Mouse (Mus musculus): ENCODE measurements at regions not wholly inside any gene's neighbourhood (a gene's known extent, or its start where the extent isn't known, plus 50 kb on each side); places are given as distances from the start of the nearest gene placed in this dataset.

GRCm38 (mm10) chr12:13066604-13067181 lies 125.0 kb upstream of the Mycn start:
- TF ChIP-seq CTCF (IDR thresholded peaks at IDR 0.05; ENCODE audit: insufficient read depth, low read depth, low read length) (no peak), POLR2A (IDR thresholded peaks at IDR 0.05; ENCODE audit: insufficient read depth, low read depth, low read length) (no peak)
